Mouse (Mus musculus) splenic B cell, adult 2 months (primary cell): ENCODE results near the gene Gm20388.

Experiments
- DNase-seq: peaks from one replicate; pipeline ENCODE4 v3.0.0-alpha.2; 2011; ENCODE audit warnings: low read depth, low spot score
- H3K27me3 ChIP-seq: 2 replicates; pipeline ENCODE4 v1.6.1; 2012; ENCODE audit warnings: mild to moderate bottlenecking, low read length, moderate library complexity, mixed read lengths; ENCODE audit not compliant: control insufficient read depth, poor library complexity, insufficient read depth, severe bottlenecking
- H3K36me3 ChIP-seq: 2 replicates; pipeline ENCODE4 v1.6.1; 2012; ENCODE audit warnings: mild to moderate bottlenecking, low read length, moderate library complexity, mixed read lengths; ENCODE audit not compliant: control insufficient read depth, poor library complexity, insufficient read depth, severe bottlenecking

Gene Gm20388

GRCm38 (mm10) chr8:121474161-121474897 lies 1563.7 kb downstream of the Gm20388 start:
- Histone ChIP-seq H3K27me3 (no peaks in the 10 kb centered on the region), H3K36me3 (no peaks in the 10 kb centered on the region)
- no peak for DNase-seq

GRCm38 (mm10) chr8:121474898-121475284 lies 1564.2 kb downstream of the Gm20388 start:
- DNase-seq: no peak
- H3K27me3 ChIP-seq: no peaks in the 10 kb centered on the region
- H3K36me3 ChIP-seq: no peaks in the 10 kb centered on the region

GRCm38 (mm10) chr8:121477851-121478547 lies 1567.4 kb downstream of the Gm20388 start:
- H3K27me3 ChIP-seq: no peaks in the 10 kb centered on the region
- DNase-seq: no peak
- H3K36me3 ChIP-seq: no peaks in the 10 kb centered on the region

- DNase-seq: no peak
- H3K27me3 ChIP-seq: no peaks in the 10 kb centered on the region
- no peaks in the 10 kb centered on the region for H3K36me3 ChIP-seq
Observed at GRCm38 (mm10) chr8:121479144-121479543, 1568.5 kb downstream of the Gm20388 start.

GRCm38 (mm10) chr8:121480411-121481031 lies 1569.9 kb downstream of the Gm20388 start:
- Histone ChIP-seq H3K27me3 (no peaks in the 10 kb centered on the region), H3K36me3 (no peaks in the 10 kb centered on the region)
- DNase-seq: no peak

GRCm38 (mm10) chr8:121484072-121484782 lies 1573.6 kb downstream of the Gm20388 start:
- H3K27me3 ChIP-seq: no peaks in the 10 kb centered on the region
- no peak for DNase-seq
- no peaks in the 10 kb centered on the region for H3K36me3 ChIP-seq

- Histone ChIP-seq H3K36me3 (no peaks in the 10 kb centered on the region), H3K27me3 (no peaks in the 10 kb centered on the region)
- DNase-seq: no peak
Observed at GRCm38 (mm10) chr8:121491633-121492032, 1581.0 kb downstream of the Gm20388 start.

GRCm38 (mm10) chr8:121497621-121498020 lies 1587.0 kb downstream of the Gm20388 start:
- no peaks in the 10 kb centered on the region for H3K27me3 ChIP-seq
- no peak for DNase-seq
- H3K36me3 ChIP-seq: no peaks in the 10 kb centered on the region

- Histone ChIP-seq H3K27me3 (no peaks in the 10 kb centered on the region), H3K36me3 (no peaks in the 10 kb centered on the region)
- DNase-seq: no peak
Observed at GRCm38 (mm10) chr8:121511751-121512150, 1601.1 kb downstream of the Gm20388 start.

- Histone ChIP-seq H3K27me3 (no peaks in the 10 kb centered on the region), H3K36me3 (no peaks in the 10 kb centered on the region)
- DNase-seq: peak; percentile 82
Observed at GRCm38 (mm10) chr8:121513429-121513828, 1602.8 kb downstream of the Gm20388 start.

- Histone ChIP-seq H3K36me3 (no peaks in the 10 kb centered on the region), H3K27me3 (no peaks in the 10 kb centered on the region)
- DNase-seq: no peak
Observed at GRCm38 (mm10) chr8:121525111-121525818, 1614.6 kb downstream of the Gm20388 start.

- no peaks in the 10 kb centered on the region for H3K27me3 ChIP-seq
- no peaks in the 10 kb centered on the region for H3K36me3 ChIP-seq
- no peak for DNase-seq
Observed at GRCm38 (mm10) chr8:121526811-121527550, 1616.3 kb downstream of the Gm20388 start.

- Histone ChIP-seq H3K27me3 (no peaks in the 10 kb centered on the region), H3K36me3 (no peaks in the 10 kb centered on the region)
Observed at GRCm38 (mm10) chr8:121527751-121528150, 1617.1 kb downstream of the Gm20388 start.

GRCm38 (mm10) chr8:121528790-121529189 lies 1618.1 kb downstream of the Gm20388 start:
- H3K27me3 ChIP-seq: no peaks in the 10 kb centered on the region
- DNase-seq: no peak
- no peaks in the 10 kb centered on the region for H3K36me3 ChIP-seq

More at GRCm38 (mm10) chr8:121527751-121528150, 1617.1 kb downstream of the Gm20388 start:
- no peak for DNase-seq
